Mouse (Mus musculus): ENCODE data around the gene Smco1. TPM values are rescaled to one million over a fixed set of nuclear protein-coding genes. Genes with fewer than 3 reads are reported as not detected.
"Not testable (repeated sequence)": the region's sequence is repeated elsewhere in the genome, so short reads cannot be mapped to it uniquely, and the experiment has no call there.

Smco1 gene
- polyA plus RNA-seq, 1 experiment from 2014 or later = not detected

GRCm38 (mm10) chr16:32277308-32278256, 6.3 kb downstream of the Smco1 start, which contains the start of gene Rnf168:
Gene Rnf168 (plus strand): TSS chr16:32277459.
- WGBS = under 1% methylated on average over 75 of the region's 75 CpGs
- H3K4me1 ChIP-seq = peaks cover 5% of the 10 kb centered on the region; the same call in 1 of the 2 replicates
- no peaks in the 10 kb centered on the region for H3K27me3 ChIP-seq (ENCODE audit: insufficient read depth, poor library complexity, severe bottlenecking)
- peak within 1 kb of the TSS; percentile 99 for H3K27ac ChIP-seq
- H3K36me3 ChIP-seq = peaks cover 23% of the 10 kb centered on the region
- peaks cover 7% of the 10 kb centered on the region; the same call in 1 of the 2 replicates for H3K9me3 ChIP-seq
- H3K4me3 ChIP-seq = peak within 1 kb of the TSS; percentile 95
- peak; percentile 97 for DNase-seq (ENCODE audit: low spot score)

DNA sequence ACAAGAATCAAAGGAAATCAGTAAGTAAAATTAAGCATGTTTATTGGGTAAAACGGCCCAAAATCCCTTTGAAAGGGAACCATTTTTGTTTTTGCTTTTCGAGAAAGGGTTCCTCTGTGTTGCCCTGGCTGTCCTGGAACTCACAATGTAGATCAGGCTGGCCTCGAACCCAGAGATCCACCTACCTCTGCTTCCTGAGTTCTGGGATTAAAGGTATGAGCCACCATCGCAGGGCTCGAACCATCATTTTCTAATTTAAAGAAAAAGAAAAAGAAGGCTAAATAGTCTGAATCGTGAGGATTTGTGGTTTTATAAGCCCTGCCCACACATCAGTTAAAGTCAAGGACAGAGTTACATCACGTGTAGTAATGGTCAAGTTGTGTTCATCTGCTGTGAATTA, 7.1 kb downstream of the Smco1 start:
- Histone ChIP-seq H3K4me3 (peak overlapping the region; percentile 95), H3K27me3 (ENCODE audit: insufficient read depth, poor library complexity, severe bottlenecking) (no peaks in the 10 kb centered on the region), H3K4me1 (peaks cover 5% of the 10 kb centered on the region; the same call in 1 of the 2 replicates), H3K36me3 (peaks cover 31% of the 10 kb centered on the region), H3K9me3 (peaks cover 7% of the 10 kb centered on the region; the same call in 1 of the 2 replicates), H3K27ac (peak overlapping the region; percentile 99)
- WGBS = 61% methylated on average over 7 of the region's 7 CpGs
- DNase-seq (ENCODE audit: low spot score) = no peak

GRCm38 (mm10) chr16:32280211-32280610, 8.9 kb downstream of the Smco1 start:
- Histone ChIP-seq H3K27me3 (ENCODE audit: insufficient read depth, poor library complexity, severe bottlenecking) (no peaks in the 10 kb centered on the region), H3K27ac (no peak overlapping the region), H3K4me3 (0 out of 2 replicates have a peak overlapping the region, but pooled peaks have one; percentile 27), H3K9me3 (peaks cover 7% of the 10 kb centered on the region; the same call in 1 of the 2 replicates), H3K36me3 (peaks cover 49% of the 10 kb centered on the region), H3K4me1 (peaks cover 5% of the 10 kb centered on the region; the same call in 1 of the 2 replicates)
- 94% methylated on average over 8 of the region's 8 CpGs for WGBS
- DNase-seq (ENCODE audit: low spot score) = no peak

GRCm38 (mm10) chr16:32282608-32283007, 11.3 kb downstream of the Smco1 start:
- peaks cover 7% of the 10 kb centered on the region; the same call in 1 of the 2 replicates for H3K9me3 ChIP-seq
- peaks cover 71% of the 10 kb centered on the region for H3K36me3 ChIP-seq
- DNase-seq (ENCODE audit: low spot score) = no peak
- no peak overlapping the region for H3K27ac ChIP-seq
- no peak overlapping the region for H3K4me3 ChIP-seq
- H3K4me1 ChIP-seq = no peaks in the 10 kb centered on the region
- no peaks in the 10 kb centered on the region for H3K27me3 ChIP-seq (ENCODE audit: insufficient read depth, poor library complexity, severe bottlenecking)

- no peak overlapping the region for H3K4me3 ChIP-seq
- H3K27ac ChIP-seq = no peak overlapping the region
- 91% methylated on average over 4 of the region's 4 CpGs for WGBS
- no peaks in the 10 kb centered on the region for H3K4me1 ChIP-seq
- no peaks in the 10 kb centered on the region for H3K27me3 ChIP-seq (ENCODE audit: insufficient read depth, poor library complexity, severe bottlenecking)
- DNase-seq (ENCODE audit: low spot score) = no peak
- peaks cover 61% of the 10 kb centered on the region for H3K36me3 ChIP-seq
- H3K9me3 ChIP-seq = no peaks in the 10 kb centered on the region
Measured at GRCm38 (mm10) chr16:32291821-32292220, 20.6 kb downstream of the Smco1 start.

- 92% methylated on average over 4 of the region's 4 CpGs for WGBS
- DNase-seq (ENCODE audit: low spot score); H3K4me3 ChIP-seq; H3K27me3 ChIP-seq (ENCODE audit: insufficient read depth, poor library complexity, severe bottlenecking); H3K9me3 ChIP-seq; H3K27ac ChIP-seq; H3K4me1 ChIP-seq: not testable (repeated sequence)
- H3K36me3 ChIP-seq = peaks cover 55% of the 10 kb centered on the region
Measured at GRCm38 (mm10) chr16:32299617-32300016, 28.3 kb downstream of the Smco1 start.

GRCm38 (mm10) chr16:32303046-32303445, 31.8 kb downstream of the Smco1 start:
- WGBS = 52% methylated on average over 1 of the region's 1 CpGs
- DNase-seq (ENCODE audit: low spot score) = no peak
- no peaks in the 10 kb centered on the region for H3K4me1 ChIP-seq
- no peaks in the 10 kb centered on the region for H3K27me3 ChIP-seq (ENCODE audit: insufficient read depth, poor library complexity, severe bottlenecking)
- H3K4me3 ChIP-seq = no peak overlapping the region
- no peak overlapping the region for H3K27ac ChIP-seq
- peaks cover 31% of the 10 kb centered on the region for H3K36me3 ChIP-seq
- no peaks in the 10 kb centered on the region for H3K9me3 ChIP-seq

- DNase-seq (ENCODE audit: low spot score) = no peak
- Histone ChIP-seq H3K4me1 (no peaks in the 10 kb centered on the region), H3K4me3 (no peak overlapping the region), H3K9me3 (no peaks in the 10 kb centered on the region), H3K27ac (no peak overlapping the region), H3K27me3 (ENCODE audit: insufficient read depth, poor library complexity, severe bottlenecking) (no peaks in the 10 kb centered on the region), H3K36me3 (peaks cover 22% of the 10 kb centered on the region)
- 81% methylated on average over 7 of the region's 7 CpGs for WGBS
Measured at GRCm38 (mm10) chr16:32303886-32304285, 32.6 kb downstream of the Smco1 start.

GRCm38 (mm10) chr16:32311970-32312369, 40.7 kb downstream of the Smco1 start:
- peaks cover 3% of the 10 kb centered on the region; the same call in 1 of the 2 replicates for H3K4me1 ChIP-seq
- H3K27me3 ChIP-seq (ENCODE audit: insufficient read depth, poor library complexity, severe bottlenecking) = no peaks in the 10 kb centered on the region
- no peak overlapping the region for H3K4me3 ChIP-seq
- no peaks in the 10 kb centered on the region for H3K9me3 ChIP-seq
- no peak for DNase-seq (ENCODE audit: low spot score)
- H3K27ac ChIP-seq = no peak overlapping the region
- H3K36me3 ChIP-seq = no peaks in the 10 kb centered on the region
- WGBS = 80% methylated on average over 4 of the region's 4 CpGs

GRCm38 (mm10) chr16:32312386-32312785, 41.1 kb downstream of the Smco1 start:
- no peaks in the 10 kb centered on the region for H3K27me3 ChIP-seq (ENCODE audit: insufficient read depth, poor library complexity, severe bottlenecking)
- no peaks in the 10 kb centered on the region for H3K36me3 ChIP-seq
- DNase-seq (ENCODE audit: low spot score) = no peak
- no peak overlapping the region for H3K27ac ChIP-seq
- peaks cover 3% of the 10 kb centered on the region; the same call in 1 of the 2 replicates for H3K4me1 ChIP-seq
- H3K9me3 ChIP-seq = no peaks in the 10 kb centered on the region
- no peak overlapping the region for H3K4me3 ChIP-seq
- 60% methylated on average over 5 of the region's 5 CpGs for WGBS

- no peak for DNase-seq (ENCODE audit: low spot score)
- no peak overlapping the region for H3K4me3 ChIP-seq
- WGBS = 67% methylated on average over 4 of the region's 4 CpGs
Measured at GRCm38 (mm10) chr16:32312859-32313258, 41.6 kb downstream of the Smco1 start.

DNA sequence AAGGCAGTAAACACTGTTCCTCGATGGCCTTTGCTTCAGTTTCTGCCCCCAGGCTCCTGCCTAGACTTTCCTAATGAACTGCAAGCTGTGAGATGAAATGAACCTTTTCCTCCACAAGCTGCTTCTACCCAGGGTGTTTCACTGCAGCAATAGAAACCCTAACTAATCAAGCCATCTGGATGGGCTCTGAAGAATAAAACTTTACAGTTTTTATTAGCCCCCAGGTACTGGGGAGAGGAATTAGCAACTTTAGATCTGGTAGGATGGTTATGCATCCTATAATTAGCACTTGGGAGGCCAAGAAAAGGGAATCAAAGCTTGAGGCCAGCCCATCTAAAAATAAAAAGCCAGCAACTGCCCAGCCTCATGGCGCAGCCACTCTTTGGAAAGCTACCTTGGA, 45.3 kb downstream of the Smco1 start:
- Histone ChIP-seq H3K9me3 (no peaks in the 10 kb centered on the region), H3K4me3 (no peak overlapping the region), H3K4me1 (peaks cover 3% of the 10 kb centered on the region; the same call in 1 of the 2 replicates), H3K27ac (0 out of 2 replicates have a peak overlapping the region, but pooled peaks have one; percentile 7), H3K36me3 (no peaks in the 10 kb centered on the region), H3K27me3 (ENCODE audit: insufficient read depth, poor library complexity, severe bottlenecking) (no peaks in the 10 kb centered on the region)
- DNase-seq (ENCODE audit: low spot score) = no peak
- 67% methylated on average over 2 of the region's 2 CpGs for WGBS

More at GRCm38 (mm10) chr16:32312859-32313258, 41.6 kb downstream of the Smco1 start:
- Histone ChIP-seq H3K9me3 (no peaks in the 10 kb centered on the region), H3K27me3 (ENCODE audit: insufficient read depth, poor library complexity, severe bottlenecking) (no peaks in the 10 kb centered on the region), H3K4me1 (peaks cover 3% of the 10 kb centered on the region; the same call in 1 of the 2 replicates), H3K36me3 (no peaks in the 10 kb centered on the region), H3K27ac (no peak overlapping the region)

DNA sequence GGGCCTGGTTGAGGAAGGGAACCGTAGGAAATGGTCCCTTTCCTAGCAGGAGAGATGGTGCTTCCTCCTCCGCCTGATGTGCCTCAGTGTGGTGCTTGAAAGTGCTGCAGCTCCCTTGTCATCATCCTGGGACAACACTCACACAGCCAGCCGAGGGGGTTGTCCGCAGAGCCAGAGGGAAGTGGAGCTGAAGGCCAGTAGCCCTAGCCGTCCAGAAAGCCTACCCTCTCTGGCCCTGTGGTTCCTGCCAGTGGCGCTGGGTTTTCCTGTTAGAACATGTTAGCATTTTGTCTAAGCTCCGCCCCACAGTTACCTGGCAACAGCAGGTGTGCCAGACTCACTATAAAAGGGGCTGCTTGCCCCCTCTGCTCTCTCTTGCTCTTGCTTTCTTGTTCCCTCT, 52.7 kb downstream of the Smco1 start:
- no peaks in the 10 kb centered on the region for H3K36me3 ChIP-seq
- DNase-seq (ENCODE audit: low spot score) = no peak
- 26% methylated on average over 7 of the region's 7 CpGs for whole genome bisulfite sequencing
- H3K27ac ChIP-seq = no peak overlapping the region
- H3K9me3 ChIP-seq = no peaks in the 10 kb centered on the region
- no peak overlapping the region for H3K4me3 ChIP-seq
- no peaks in the 10 kb centered on the region for H3K27me3 ChIP-seq (ENCODE audit: insufficient read depth, poor library complexity, severe bottlenecking)
- H3K4me1 ChIP-seq = peaks cover 7% of the 10 kb centered on the region

All from heart, embryonic 10.5 days (tissue).